Mouse (Mus musculus) heart, embryonic 10.5 days (tissue): Measurements from ENCODE around the gene Gfy. TPM values are rescaled to one million over a fixed set of nuclear protein-coding genes. Genes with fewer than 3 reads are reported as not detected.

Source experiments
- DNase-seq: peaks from one replicate; pipeline ENCODE4 v3.0.0-alpha.2; 2017; ENCODE audit warnings: low spot score
- H3K27ac ChIP-seq: fragments of 300-500 bp; sonication (generic); 2 replicates; pipeline ENCODE4 v1.5.1; 2016; ENCODE audit warnings: mild to moderate bottlenecking
- H3K27me3 ChIP-seq: fragments of 300-500 bp; sonication (generic); 2 replicates; pipeline ENCODE4 v1.6.1; 2016; ENCODE audit warnings: mild to moderate bottlenecking; ENCODE audit not compliant: poor library complexity, insufficient read depth, severe bottlenecking
- H3K36me3 ChIP-seq: fragments of 300-500 bp; sonication (generic); 2 replicates; pipeline ENCODE4 v1.6.1; 2016; ENCODE audit warnings: mild to moderate bottlenecking, moderate library complexity
- H3K4me1 ChIP-seq: fragments of 300-500 bp; sonication (generic); 2 replicates; pipeline ENCODE4 v1.6.1; 2016; ENCODE audit warnings: mild to moderate bottlenecking
- H3K4me3 ChIP-seq: fragments of 300-500 bp; sonication (generic); 2 replicates; pipeline ENCODE4 v1.5.1; 2016; ENCODE audit warnings: mild to moderate bottlenecking, moderate library complexity
- H3K9me3 ChIP-seq: fragments of 300-500 bp; sonication (generic); 2 replicates; pipeline ENCODE4 v1.6.1; 2016; ENCODE audit warnings: mild to moderate bottlenecking, moderate library complexity
- WGBS: fragments of 180-500 bp; shearing (Covaris S2); methylation state at CpG from one replicate; pipeline ENCODE4 v1.1.7; 2016; 5-methylcytosine and 5-hydroxymethylcytosine counted together
- polyA plus RNA-seq: library from polyadenylated mRNA; unstranded; fragments of >200 nt; fragmentation: Nextera tagmentation; extraction: Ambion mirVana; gene quantifications from 2 replicates; pipeline ENCODE4 v1.2.1, GENCODE M21; 2016

The Gfy gene
- polyA plus RNA-seq, 1 experiment from 2014 or later = not detected

- H3K27ac ChIP-seq = peak within 1 kb of the TSS; percentile 69
These were observed 25.2 kb upstream of the Gfy start, which contains the start of gene Ccdc155 for GRCm38 (mm10) chr7:45204380-45205143. Gene Ccdc155 (minus strand): TSS chr7:45204892.

GRCm38 (mm10) chr7:45202654-45203053 lies 23.3 kb upstream of the Gfy start:
- H3K36me3 ChIP-seq = no peaks in the 10 kb centered on the region
- no peak for DNase-seq
- H3K4me3 ChIP-seq = no peak overlapping the region
- H3K4me1 ChIP-seq = peaks cover 16% of the 10 kb centered on the region; the same call in 1 of the 2 replicates
- H3K27ac ChIP-seq = peak overlapping the region; percentile 67; the same call in 1 of the 2 replicates
- peaks cover 10% of the 10 kb centered on the region for H3K27me3 ChIP-seq
- 23% methylated on average over 10 of the region's 10 CpGs for WGBS
- no peaks in the 10 kb centered on the region for H3K9me3 ChIP-seq

More at GRCm38 (mm10) chr7:45204380-45205143, 25.2 kb upstream of the Gfy start, which contains the start of gene Ccdc155:
- H3K27me3 ChIP-seq = peaks cover 14% of the 10 kb centered on the region; the same call in 1 of the 2 replicates
- H3K4me1 ChIP-seq = peaks cover 7% of the 10 kb centered on the region; the same call in 1 of the 2 replicates
- peak within 1 kb of the TSS; percentile 60 for H3K4me3 ChIP-seq
- H3K9me3 ChIP-seq = no peaks in the 10 kb centered on the region
- 8% methylated on average over 44 of the region's 44 CpGs for WGBS
- peak; percentile 99 for DNase-seq
- no peaks in the 10 kb centered on the region for H3K36me3 ChIP-seq

- WGBS = 76% methylated on average over 11 of the region's 11 CpGs
- peaks cover 40% of the 10 kb centered on the region for H3K4me1 ChIP-seq
- no peaks in the 10 kb centered on the region for H3K36me3 ChIP-seq
- DNase-seq = no peak
- no peak overlapping the region for H3K27ac ChIP-seq
- H3K9me3 ChIP-seq = no peaks in the 10 kb centered on the region
- H3K27me3 ChIP-seq = peaks cover 32% of the 10 kb centered on the region
- no peak overlapping the region for H3K4me3 ChIP-seq
These were observed 19.6 kb upstream of the Gfy start for GRCm38 (mm10) chr7:45198961-45199360.

- Histone ChIP-seq H3K4me1 (peaks cover 46% of the 10 kb centered on the region), H3K27ac (0 out of 2 replicates have a peak overlapping the region, but pooled peaks have one; percentile 6), H3K4me3 (no peak overlapping the region), H3K36me3 (no peaks in the 10 kb centered on the region), H3K9me3 (no peaks in the 10 kb centered on the region), H3K27me3 (peaks cover 37% of the 10 kb centered on the region)
- peak; percentile 90 for DNase-seq
- WGBS = 8% methylated on average over 5 of the region's 5 CpGs
These were observed 19.1 kb upstream of the Gfy start for GRCm38 (mm10) chr7:45198435-45198834.

- Histone ChIP-seq H3K27ac (no peak overlapping the region), H3K4me1 (peaks cover 48% of the 10 kb centered on the region), H3K36me3 (no peaks in the 10 kb centered on the region), H3K9me3 (no peaks in the 10 kb centered on the region), H3K4me3 (no peak overlapping the region; the same call in 1 of the 2 replicates), H3K27me3 (peaks cover 45% of the 10 kb centered on the region)
- no peak for DNase-seq
- WGBS = 58% methylated on average over 5 of the region's 5 CpGs
These were observed 17.6 kb upstream of the Gfy start for GRCm38 (mm10) chr7:45196994-45197393.

GRCm38 (mm10) chr7:45196176-45196535 lies 16.8 kb upstream of the Gfy start:
- peak overlapping the region; percentile 16; the same call in 1 of the 2 replicates for H3K27ac ChIP-seq
- H3K9me3 ChIP-seq = no peaks in the 10 kb centered on the region
- no peak for DNase-seq
- H3K4me1 ChIP-seq = peaks cover 56% of the 10 kb centered on the region
- WGBS = 79% methylated on average over 4 of the region's 4 CpGs
- H3K4me3 ChIP-seq = no peak overlapping the region
- no peaks in the 10 kb centered on the region for H3K36me3 ChIP-seq
- peaks cover 51% of the 10 kb centered on the region for H3K27me3 ChIP-seq

- H3K4me3 ChIP-seq = no peak overlapping the region
- no peaks in the 10 kb centered on the region for H3K9me3 ChIP-seq
- no peaks in the 10 kb centered on the region for H3K36me3 ChIP-seq
- peaks cover 53% of the 10 kb centered on the region for H3K27me3 ChIP-seq
- 49% methylated on average over 13 of the region's 13 CpGs for WGBS
- H3K4me1 ChIP-seq = peaks cover 60% of the 10 kb centered on the region
- peak overlapping the region; percentile 19 for H3K27ac ChIP-seq
- no peak for DNase-seq
These were observed 16.2 kb upstream of the Gfy start for GRCm38 (mm10) chr7:45195341-45196175.

GRCm38 (mm10) chr7:45193871-45194785 lies 14.8 kb upstream of the Gfy start:
- Histone ChIP-seq H3K27ac (no peak overlapping the region), H3K9me3 (no peaks in the 10 kb centered on the region), H3K27me3 (peaks cover 64% of the 10 kb centered on the region), H3K4me1 (peaks cover 60% of the 10 kb centered on the region), H3K4me3 (no peak overlapping the region), H3K36me3 (no peaks in the 10 kb centered on the region)
- 73% methylated on average over 17 of the region's 17 CpGs for WGBS
- DNase-seq = no peak

- Histone ChIP-seq H3K27me3 (peaks cover 72% of the 10 kb centered on the region), H3K9me3 (no peaks in the 10 kb centered on the region), H3K4me3 (no peak overlapping the region), H3K36me3 (no peaks in the 10 kb centered on the region), H3K4me1 (peaks cover 57% of the 10 kb centered on the region), H3K27ac (peak overlapping the region; percentile 62)
- DNase-seq = no peak
- WGBS = 59% methylated on average over 5 of the region's 5 CpGs
These were observed 14.0 kb upstream of the Gfy start for GRCm38 (mm10) chr7:45193406-45193805.

- H3K9me3 ChIP-seq = no peaks in the 10 kb centered on the region
- H3K27ac ChIP-seq = peak overlapping the region; percentile 62
- H3K27me3 ChIP-seq = peaks cover 75% of the 10 kb centered on the region
- peaks cover 52% of the 10 kb centered on the region for H3K4me1 ChIP-seq
- no peaks in the 10 kb centered on the region for H3K36me3 ChIP-seq
- no peak for DNase-seq
- no peak overlapping the region for H3K4me3 ChIP-seq
- 78% methylated on average over 7 of the region's 7 CpGs for WGBS
These were observed 13.4 kb upstream of the Gfy start for GRCm38 (mm10) chr7:45192585-45193310.

GRCm38 (mm10) chr7:45191803-45192363 lies 12.5 kb upstream of the Gfy start:
- H3K9me3 ChIP-seq = no peaks in the 10 kb centered on the region
- no peak overlapping the region; the same call in 1 of the 2 replicates for H3K4me3 ChIP-seq
- H3K4me1 ChIP-seq = peaks cover 47% of the 10 kb centered on the region
- 16% methylated on average over 8 of the region's 8 CpGs for WGBS
- no peaks in the 10 kb centered on the region for H3K36me3 ChIP-seq
- peak overlapping the region; percentile 37; the same call in 1 of the 2 replicates for H3K27ac ChIP-seq
- DNase-seq = no peak
- peaks cover 79% of the 10 kb centered on the region for H3K27me3 ChIP-seq
